Mouse (Mus musculus) limb, embryonic 14.5 days (tissue): Measurements from ENCODE around the gene N4bp3. TPM values are rescaled to one million over a fixed set of nuclear protein-coding genes. Genes with fewer than 3 reads are reported as not detected.
A peak's percentile ranks its signal among the peaks of the same experiment; 100 is the strongest.

Experiments used
- ATAC-seq: fragments of 200-750 bp; cut with Nextera tagmentation; 2 replicates; pipeline ENCODE4 v1.8.0; 2017; ENCODE audit warnings: low read depth, moderate number of reproducible peaks, moderate TSS enrichment; ENCODE audit not compliant: low FRiP score
- DNase-seq: peaks from one replicate; pipeline ENCODE4 v3.0.0-alpha.2; 2015; ENCODE audit warnings: low spot score
- H3K27ac ChIP-seq: fragments of 300-500 bp; sonication (generic); replicated peaks from 2 replicates; pipeline ENCODE4 v1.5.1; 2014; ENCODE audit warnings: low read depth, mild to moderate bottlenecking, low read length, moderate library complexity, mixed read lengths
- H3K27me3 ChIP-seq: fragments of 300-500 bp; sonication (generic); 2 replicates; pipeline ENCODE4 v1.6.1; 2014; ENCODE audit warnings: low read length, mixed read lengths; ENCODE audit not compliant: control insufficient read depth, insufficient read depth
- H3K36me3 ChIP-seq: fragments of 300-500 bp; sonication (generic); 2 replicates; pipeline ENCODE4 v1.6.1; 2014; ENCODE audit warnings: mild to moderate bottlenecking, low read length, moderate library complexity, mixed read lengths; ENCODE audit not compliant: control insufficient read depth, insufficient read depth
- H3K4me1 ChIP-seq: fragments of 300-500 bp; sonication (generic); 2 replicates; pipeline ENCODE4 v1.6.1; 2014; ENCODE audit warnings: antibody characterized with exemption, low read length, mixed read lengths; ENCODE audit not compliant: control insufficient read depth, insufficient read depth
- H3K4me2 ChIP-seq: fragments of 300-500 bp; sonication (generic); replicated peaks from 2 replicates; pipeline ENCODE4 v1.6.1; 2014; ENCODE audit warnings: low read depth, mild to moderate bottlenecking, low read length, moderate library complexity; ENCODE audit not compliant: severe bottlenecking
- H3K4me3 ChIP-seq: fragments of 300-500 bp; sonication (generic); replicated peaks from 2 replicates; pipeline ENCODE4 v1.5.1; 2014; ENCODE audit warnings: low read length
- H3K9ac ChIP-seq: fragments of 300-500 bp; sonication (generic); 2 replicates; pipeline ENCODE4 v1.6.1; 2014; ENCODE audit warnings: mild to moderate bottlenecking, low read depth, low read length, moderate library complexity; ENCODE audit not compliant: severe bottlenecking
- H3K9me3 ChIP-seq: fragments of 300-500 bp; sonication (generic); 2 replicates; pipeline ENCODE4 v1.6.1; 2016; ENCODE audit warnings: low read length; ENCODE audit not compliant: control insufficient read depth
- POLR2A ChIP-seq: fragments of 200-500 bp; IDR thresholded peaks from 2 replicates; pipeline ENCODE4 v1.8.0; 2012; ENCODE audit warnings: inconsistent platforms, mild to moderate bottlenecking, moderate library complexity, borderline replicate concordance; ENCODE audit not compliant: insufficient read depth, insufficient read length; ENCODE audit errors: extremely low read depth
- WGBS: fragments of 180-500 bp; shearing (Covaris S2); extraction: QIAGEN DNeasy Blood & Tissue Kit; methylation state at CpG from one replicate; pipeline ENCODE4 v1.1.7; 2014; 5-methylcytosine and 5-hydroxymethylcytosine counted together
- polyA plus RNA-seq, 2 experiments: library from polyadenylated mRNA; depleted of rRNA in 1 of 2; stranded (reverse) in 1 of 2; unstranded in 1 of 2; fragments of >200 nt; fragmentation: Nextera tagmentation in 1 of 2; extraction: Ambion mirVana in 1 of 2; gene quantifications; 2 replicates each; pipeline versions ENCODE4 v1.2.1 to v1.2.3; 2012 to 2014

N4bp3 gene
- polyA plus RNA-seq, 2 experiments: 22.9 to 33.1 TPM

- TF ChIP-seq POLR2A: no peak
- Histone ChIP-seq H3K27me3 (no peaks in the 10 kb centered on the region), H3K4me3 (peak overlapping the region; percentile 94), H3K9ac (peak overlapping the region; percentile 100), H3K27ac (peak overlapping the region; percentile 72), H3K9me3 (no peaks in the 10 kb centered on the region), H3K4me2 (peak overlapping the region; percentile 64), H3K36me3 (peaks cover 34% of the 10 kb centered on the region), H3K4me1 (peaks cover 19% of the 10 kb centered on the region)
- ATAC-seq (peak; percentile 25), DNase-seq (no peak)
- WGBS: 12% methylated on average over 15 of the region's 15 CpGs
These were observed 43.4 kb downstream of the N4bp3 start for GRCm38 (mm10) chr11:51607096-51607738.

DNA sequence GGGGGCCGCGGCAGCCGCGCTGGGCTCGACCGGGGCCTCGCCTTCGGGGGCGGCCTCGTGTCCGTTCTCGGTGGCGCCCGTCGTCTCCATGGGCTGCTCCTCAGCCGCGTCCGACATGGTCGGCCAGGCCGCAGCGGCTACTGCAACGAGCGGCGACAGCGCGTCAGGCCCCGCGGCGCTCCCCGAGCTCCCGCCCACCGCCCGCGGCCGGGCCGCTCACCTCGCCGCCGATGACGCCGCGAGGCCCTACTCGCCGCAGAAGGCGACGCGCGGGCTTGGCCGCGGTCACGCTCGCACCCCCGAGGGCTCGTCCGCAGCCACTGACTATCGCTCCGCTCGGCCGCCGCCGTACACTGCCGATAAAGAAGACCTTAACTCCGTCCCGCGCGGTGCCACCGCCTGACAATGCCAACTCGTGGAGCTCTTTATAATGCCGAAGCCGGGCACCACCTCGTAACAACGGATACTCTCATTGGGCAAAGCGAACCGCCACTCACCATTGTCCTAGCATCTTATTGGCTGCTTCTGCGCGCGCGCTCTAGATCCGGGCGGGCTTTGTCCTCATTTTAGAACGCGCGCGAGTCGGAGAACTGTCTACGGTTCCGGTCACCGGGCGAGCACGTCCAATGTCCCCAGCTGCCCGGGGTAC is 44.1 kb downstream of the N4bp3 start, which contains the start of gene Hnrnpab:
TSS of gene Hnrnpab (minus strand) at position 401 of the 649 bp plus-strand sequence.
- Histone ChIP-seq H3K9ac (peak within 1 kb of the TSS; percentile 100), H3K36me3 (peaks cover 41% of the 10 kb centered on the region), H3K27ac (peak within 1 kb of the TSS; percentile 96), H3K4me3 (peak within 1 kb of the TSS; percentile 94), H3K27me3 (no peaks in the 10 kb centered on the region), H3K9me3 (no peaks in the 10 kb centered on the region), H3K4me2 (peak within 1 kb of the TSS; percentile 86), H3K4me1 (peaks cover 19% of the 10 kb centered on the region)
- 1% methylated on average over 74 of the region's 91 CpGs for WGBS
- TF ChIP-seq POLR2A: peak; percentile 100
- DNase-seq (peak; percentile 99), ATAC-seq (peak; percentile 92)

DNA sequence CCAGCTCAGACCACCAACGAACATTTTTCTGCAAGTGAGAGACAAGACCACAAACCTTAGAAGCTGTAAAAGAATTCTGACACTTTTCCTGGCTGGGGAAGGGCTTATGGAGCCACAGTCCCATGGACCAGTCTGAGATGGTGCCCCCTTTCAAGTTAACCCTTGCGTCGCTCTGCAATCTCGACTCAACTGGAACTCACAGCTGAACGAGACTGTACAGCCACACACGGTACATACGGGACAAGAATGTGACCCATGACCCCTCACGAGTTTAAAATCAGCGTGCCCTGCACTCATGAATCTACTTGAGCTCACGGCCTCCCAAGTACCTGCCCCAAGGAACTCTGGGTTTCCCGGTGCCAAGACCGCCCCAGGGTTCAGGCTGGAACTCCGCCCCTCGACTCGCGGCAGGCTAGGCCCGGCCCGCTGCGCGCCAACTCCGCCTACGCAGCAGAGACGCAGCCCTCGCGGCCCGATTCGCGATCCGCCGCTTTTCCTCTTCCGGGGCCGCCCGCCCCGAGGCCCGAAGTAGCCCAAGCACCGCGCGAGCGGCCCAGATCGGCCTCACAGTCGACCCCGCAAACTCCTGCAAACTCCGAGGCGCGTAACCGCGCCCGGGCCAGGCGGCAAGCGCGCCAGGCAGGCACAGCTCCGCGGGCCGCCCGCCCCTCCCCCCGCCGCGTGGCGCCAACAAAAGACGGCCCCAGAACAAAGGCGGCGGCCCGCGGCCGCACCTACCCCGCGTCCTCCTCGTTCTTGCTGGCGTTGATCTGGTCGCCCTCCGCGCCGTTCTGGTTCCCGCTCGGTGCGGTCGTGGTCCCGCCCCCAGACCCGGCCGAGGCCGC is 44.8 kb downstream of the N4bp3 start:
- H3K4me1 ChIP-seq: peaks cover 19% of the 10 kb centered on the region
- H3K4me3 ChIP-seq: peak overlapping the region; percentile 94
- H3K4me2 ChIP-seq: peak overlapping the region; percentile 86
- H3K27ac ChIP-seq: peak overlapping the region; percentile 96
- DNase-seq (peak; percentile 84), ATAC-seq (peak; percentile 70)
- H3K36me3 ChIP-seq: peaks cover 48% of the 10 kb centered on the region
- no peaks in the 10 kb centered on the region for H3K27me3 ChIP-seq
- H3K9me3 ChIP-seq: no peaks in the 10 kb centered on the region
- peak overlapping the region; percentile 100 for H3K9ac ChIP-seq
- 0 out of 2 replicates have a peak, but pooled peaks have one; percentile 42 for TF ChIP-seq POLR2A
- 4% methylated on average over 68 of the region's 81 CpGs for whole genome bisulfite sequencing

DNA sequence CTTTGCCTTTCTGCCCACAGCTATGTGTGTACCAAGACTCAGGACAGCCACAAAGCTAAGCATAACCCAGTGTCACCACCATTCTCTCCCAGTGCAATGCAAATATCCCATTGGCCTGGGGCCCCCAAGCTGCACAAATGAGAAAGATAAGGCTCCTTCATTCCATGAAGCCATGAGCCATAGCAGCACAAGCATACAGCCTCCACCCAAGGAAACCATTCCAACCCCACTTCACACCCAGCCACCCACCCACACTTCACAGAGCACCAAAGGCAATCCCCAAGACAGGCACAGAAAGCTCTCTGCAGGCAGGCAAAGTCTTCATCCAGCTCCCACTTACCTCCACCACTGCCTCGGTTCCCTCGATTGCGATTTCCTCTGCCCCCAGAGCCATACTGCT is 48.4 kb downstream of the N4bp3 start:
- WGBS: 96% methylated on average over 3 of the region's 3 CpGs
- no peaks in the 10 kb centered on the region for H3K27me3 ChIP-seq
- no peak overlapping the region for H3K4me3 ChIP-seq
- no peak for DNase-seq
- no peaks in the 10 kb centered on the region for H3K9me3 ChIP-seq
- H3K4me2 ChIP-seq: no peak overlapping the region
- no peak overlapping the region for H3K9ac ChIP-seq
- peaks cover 19% of the 10 kb centered on the region for H3K4me1 ChIP-seq
- ATAC-seq: no peak
- no peak overlapping the region for H3K27ac ChIP-seq
- peaks cover 84% of the 10 kb centered on the region for H3K36me3 ChIP-seq
- TF ChIP-seq POLR2A: no peak

- Histone ChIP-seq H3K9me3 (no peaks in the 10 kb centered on the region), H3K27me3 (no peaks in the 10 kb centered on the region), H3K4me3 (no peak overlapping the region), H3K9ac (no peak overlapping the region), H3K36me3 (peaks cover 99% of the 10 kb centered on the region), H3K4me1 (0 out of 2 replicates have a peak, but pooled peaks cover under 1% of the 10 kb centered on the region), H3K4me2 (no peak overlapping the region), H3K27ac (no peak overlapping the region)
- TF ChIP-seq POLR2A: no peak
- ATAC-seq: no peak
- 80% methylated on average over 2 of the region's 2 CpGs for WGBS
- DNase-seq: no peak
These were observed 53.1 kb downstream of the N4bp3 start for GRCm38 (mm10) chr11:51597553-51597952.
